Mouse (Mus musculus): ENCODE data around the gene Bhlhe40.

The Bhlhe40 gene

DNA sequence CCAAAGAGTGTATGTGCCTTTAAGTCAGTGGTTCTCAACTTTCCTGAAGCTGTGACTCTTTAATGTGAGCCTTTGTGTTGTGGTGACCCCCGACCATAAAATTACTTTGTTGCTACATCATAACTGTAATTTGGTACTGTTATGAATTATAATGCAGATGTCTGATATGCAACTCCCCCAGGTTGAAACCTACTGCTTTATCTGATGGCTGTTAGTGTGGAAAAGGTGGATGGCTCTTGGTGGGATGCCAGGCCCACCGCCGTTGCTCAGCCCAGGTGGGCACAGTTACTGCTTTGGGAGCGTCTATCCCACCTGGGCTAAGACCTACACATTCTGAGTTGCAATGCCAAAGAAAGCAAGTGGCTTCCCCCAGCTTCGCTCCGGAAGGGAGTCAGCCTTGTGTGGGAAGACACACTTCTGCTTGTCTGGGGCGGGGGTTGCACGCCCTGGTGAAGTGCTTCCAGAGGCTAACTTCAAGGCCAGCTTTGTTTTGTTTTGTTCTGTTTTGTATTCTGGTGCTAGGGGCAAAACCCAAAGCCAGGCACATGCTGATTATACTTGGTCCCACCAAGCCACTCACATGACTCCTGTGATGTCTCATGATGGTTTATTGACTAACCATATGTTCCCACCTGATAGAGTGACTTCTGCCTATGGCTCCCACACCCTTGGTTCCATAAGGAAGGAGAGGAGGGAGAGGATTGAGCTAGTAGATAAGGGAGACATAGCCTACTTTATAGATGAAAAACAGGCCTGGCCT is 34.7 kb downstream of the Bhlhe40 start:
- DNase-seq (ENCODE audit: low read depth, low spot score): no peak

DNA sequence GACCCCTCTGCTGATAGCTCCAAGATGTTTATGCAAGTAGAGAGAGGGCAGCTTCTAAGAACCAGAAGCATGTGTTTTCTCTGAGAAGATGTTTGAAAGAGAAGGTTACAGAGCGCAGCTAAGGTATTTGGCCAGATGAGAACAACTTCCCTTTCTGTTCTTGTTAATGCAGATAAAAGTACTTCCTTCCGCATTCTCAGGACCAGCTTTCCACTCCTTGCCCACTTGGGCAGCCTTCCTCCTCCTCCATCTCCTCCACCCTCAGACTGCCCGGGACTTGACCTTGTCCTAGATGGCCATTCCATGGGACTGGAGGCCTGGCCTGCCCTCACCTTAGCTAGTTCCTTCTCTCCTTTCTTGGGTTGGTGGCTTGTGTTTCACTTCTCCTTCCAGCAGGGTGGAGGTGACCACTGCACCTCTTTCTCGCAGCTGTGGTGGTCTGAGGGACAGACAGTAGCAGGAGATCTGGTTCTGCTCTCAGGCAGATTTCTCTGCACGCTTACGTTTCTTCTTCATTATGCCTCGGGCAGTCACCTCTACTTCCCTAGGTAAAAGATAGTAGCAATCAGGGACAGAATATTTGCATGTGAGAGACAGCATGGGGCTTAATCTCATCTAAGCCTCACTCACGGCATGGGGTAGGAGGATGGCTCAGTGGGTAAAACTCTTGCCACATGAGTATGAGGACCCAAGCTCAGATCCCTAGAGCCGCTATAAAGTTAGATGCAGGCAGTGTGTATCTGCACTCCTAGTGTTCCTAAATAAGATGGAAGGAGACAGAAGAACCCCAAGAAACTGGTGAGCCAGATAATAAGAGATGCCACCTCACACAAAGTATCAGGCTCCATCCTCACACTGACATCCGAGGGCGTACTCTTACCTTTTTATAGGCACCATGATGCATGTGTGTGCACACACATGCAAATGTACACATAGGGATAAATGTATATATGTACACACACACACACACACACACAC is 35.7 kb downstream of the Bhlhe40 start:
- DNase-seq (ENCODE audit: low read depth, low spot score): no peak

DNA sequence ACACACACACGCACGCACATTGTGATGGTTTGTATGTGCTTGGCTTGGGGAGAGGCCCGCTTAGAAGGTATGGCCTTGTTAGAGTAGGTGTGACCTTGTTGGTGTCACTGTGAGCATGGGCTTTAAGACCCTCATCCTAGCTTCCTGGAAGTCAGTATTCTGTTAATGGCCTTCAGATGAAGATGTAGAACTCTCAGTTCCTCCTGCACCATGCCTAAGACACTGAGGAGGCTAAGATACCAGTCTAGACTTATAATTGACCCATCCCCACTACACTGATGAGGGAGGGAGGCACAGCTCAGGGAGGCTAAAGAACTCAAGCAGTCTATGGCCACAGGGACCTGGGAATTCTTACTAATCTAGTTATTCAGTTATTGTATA is 36.4 kb downstream of the Bhlhe40 start:
- DNase-seq (ENCODE audit: low read depth, low spot score): no peak

DNA sequence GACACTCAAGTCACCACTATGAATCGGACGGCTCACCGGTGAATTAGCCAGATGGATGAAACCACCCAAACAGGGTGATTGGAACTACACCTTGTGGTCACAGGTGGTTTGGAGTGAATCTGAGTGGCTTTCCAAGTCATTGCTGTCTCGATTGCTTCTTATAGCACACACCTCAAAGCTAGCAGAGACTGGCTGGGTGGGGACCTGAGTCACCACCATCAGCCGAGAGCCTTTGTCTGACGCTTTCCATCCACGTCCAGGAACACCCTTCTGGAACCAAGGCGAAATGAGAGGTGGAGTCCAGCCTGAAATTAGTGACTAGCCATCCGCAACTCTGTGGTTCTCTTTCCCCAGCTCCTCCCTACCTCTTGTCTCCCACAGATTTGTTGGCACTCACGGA is 36.9 kb downstream of the Bhlhe40 start:
- DNase-seq (ENCODE audit: low read depth, low spot score): no peak

DNA sequence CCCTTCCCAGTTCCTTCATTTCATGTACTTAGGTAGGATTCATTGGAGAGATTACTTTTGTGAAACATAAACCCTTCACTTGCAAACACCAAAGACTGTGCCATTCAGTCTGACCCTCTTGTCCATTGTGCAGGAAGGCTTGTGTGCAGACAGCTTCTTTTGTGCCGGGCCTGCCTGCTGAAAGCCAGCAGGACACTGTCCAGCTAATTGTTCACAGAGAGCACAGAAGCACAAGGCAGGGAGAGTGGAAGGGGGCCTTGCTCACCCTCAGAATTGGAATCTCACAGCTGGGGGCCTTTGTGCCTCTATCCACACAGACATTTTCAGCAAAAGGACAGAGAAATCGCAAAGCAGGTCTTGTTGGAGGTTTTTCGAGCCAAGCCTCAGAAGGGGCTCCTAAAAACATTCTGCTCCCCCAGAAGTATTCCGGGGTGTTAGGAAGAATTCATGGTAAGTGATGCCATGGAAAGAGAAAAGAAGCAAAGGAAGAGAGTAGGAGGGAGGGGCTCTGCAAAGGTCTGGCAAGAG is 38.0 kb downstream of the Bhlhe40 start:
- DNase-seq (ENCODE audit: low read depth, low spot score): no peak

DNA sequence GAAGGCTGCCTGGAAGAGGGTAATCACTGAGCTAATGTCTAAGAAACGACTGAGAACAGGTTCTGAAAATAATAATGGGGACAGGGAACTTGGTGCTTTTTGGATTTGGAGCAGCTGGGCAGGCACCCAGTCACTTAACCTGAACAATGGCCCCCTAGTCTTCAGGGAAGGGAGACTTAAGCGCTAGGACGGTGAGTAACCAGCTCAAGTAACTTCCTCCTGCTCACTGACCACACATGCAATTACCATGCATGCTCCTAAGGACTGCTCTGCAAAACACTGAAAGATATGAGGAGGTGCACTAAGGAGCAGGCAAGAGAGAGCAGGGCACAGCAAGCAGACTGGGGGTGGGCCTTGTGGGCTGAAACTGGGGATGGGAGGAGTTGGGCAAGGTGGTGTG is 39.2 kb downstream of the Bhlhe40 start:
- no peak for DNase-seq (ENCODE audit: low read depth, low spot score)

DNA sequence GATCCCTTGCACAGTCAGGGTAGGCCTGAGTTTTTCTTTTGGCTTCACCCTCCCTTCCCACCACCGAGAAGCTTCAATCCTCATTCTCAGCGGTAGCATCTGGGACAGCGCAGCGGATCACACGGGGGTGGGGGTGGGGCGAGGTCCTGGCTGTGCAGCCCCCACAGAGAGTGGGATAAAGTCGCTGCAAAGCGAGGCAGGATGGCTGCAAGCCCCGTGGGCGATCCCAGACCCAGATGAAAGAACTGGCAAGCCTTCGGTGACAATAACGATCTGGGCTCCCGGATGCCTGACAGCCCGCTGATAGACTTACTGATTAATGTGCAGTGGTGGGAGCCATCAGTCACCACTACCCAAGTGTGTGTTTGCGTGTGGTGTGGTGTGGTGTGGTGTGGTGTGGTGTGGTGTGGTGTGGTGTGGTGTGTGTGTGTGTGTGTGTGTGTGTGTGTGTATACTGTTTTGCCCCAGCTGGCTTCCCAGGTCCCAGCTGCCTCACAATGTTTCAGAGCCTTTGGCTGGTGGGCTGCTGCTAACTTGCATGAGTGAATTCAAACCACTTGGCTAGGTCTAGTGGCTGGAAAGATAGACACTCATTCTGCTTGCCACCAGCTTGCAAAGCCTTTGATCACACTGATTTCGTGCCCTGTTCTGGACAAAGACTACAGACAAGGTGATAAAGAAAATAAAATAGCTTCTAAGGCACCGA is 40.4 kb downstream of the Bhlhe40 start:
- DNase-seq (ENCODE audit: low read depth, low spot score): no peak

DNA sequence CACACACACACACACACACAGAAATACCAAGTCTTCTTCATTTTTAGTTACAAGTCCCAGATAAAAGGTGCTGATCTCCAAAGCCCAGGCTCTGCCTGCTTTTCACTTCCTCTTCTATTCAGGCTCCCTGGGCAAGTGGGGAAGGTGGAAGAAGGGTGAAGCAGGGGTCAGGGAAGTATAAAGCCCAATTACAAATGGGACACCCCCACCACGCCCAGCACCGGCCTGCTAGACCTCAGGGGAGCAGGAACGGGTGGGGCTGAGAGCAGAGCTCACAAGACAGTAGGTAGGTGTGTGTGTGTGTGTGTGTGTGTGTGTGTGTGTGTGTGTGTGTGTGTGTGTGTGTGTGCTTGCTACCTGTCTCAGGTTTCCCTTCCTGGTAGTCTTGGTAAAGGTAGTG is 42.2 kb downstream of the Bhlhe40 start:
- DNase-seq (ENCODE audit: low read depth, low spot score): no peak

DNA sequence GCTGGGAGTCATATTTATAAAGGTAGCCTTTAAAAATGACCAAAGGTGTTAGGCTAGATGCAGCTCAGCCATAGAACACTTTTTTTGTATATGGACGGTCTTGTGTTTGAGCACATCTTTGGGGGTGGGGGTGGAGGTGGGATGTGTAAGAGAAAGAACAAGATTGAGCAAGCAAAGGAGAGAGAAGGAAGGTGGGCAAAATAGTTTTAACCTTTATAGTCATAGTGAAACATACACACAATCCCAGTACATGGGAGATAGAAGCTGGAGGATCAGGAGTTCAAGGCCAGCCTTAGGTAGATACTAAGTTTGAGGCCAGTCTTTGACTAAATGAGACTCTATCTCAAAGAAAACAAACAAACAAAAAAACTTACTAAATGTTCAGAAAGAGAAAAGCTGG is 42.7 kb downstream of the Bhlhe40 start:
- no peak for DNase-seq (ENCODE audit: low read depth, low spot score)

DNA sequence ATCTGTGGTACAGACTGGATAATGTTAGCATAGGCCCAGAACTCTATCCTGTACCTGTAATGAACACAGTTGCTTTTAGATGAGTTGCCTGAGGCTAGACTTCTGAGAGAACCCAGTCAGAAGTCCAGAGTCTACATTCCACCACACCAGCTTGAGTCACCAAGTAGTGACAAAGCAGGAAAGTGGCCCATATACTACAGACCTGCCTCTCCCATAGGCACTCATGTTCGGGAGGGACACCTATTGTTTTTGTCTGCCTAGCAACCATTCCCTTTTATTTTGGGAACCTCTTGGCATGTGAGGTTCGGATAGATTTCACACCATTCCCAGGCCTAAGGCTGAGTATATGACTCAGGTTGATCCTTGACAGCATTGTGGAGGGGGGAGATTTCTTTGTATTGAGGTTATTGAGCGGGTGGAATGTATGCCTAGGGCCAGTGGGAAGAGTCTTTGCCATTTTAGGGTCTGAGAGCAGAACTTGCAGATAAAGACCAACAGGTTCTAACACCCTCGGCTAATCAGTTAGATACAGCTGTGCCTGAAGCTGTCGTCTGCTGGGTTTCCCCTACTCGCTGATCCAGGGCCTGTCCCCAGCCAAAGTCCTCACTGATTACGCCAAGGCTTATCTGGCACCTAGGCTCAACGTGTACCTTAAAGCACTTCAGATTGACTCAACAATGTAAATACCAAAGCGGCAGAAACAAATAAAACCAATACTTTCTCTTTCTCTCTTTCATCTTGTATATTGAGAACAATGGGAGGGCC is 44.1 kb downstream of the Bhlhe40 start:
- no peak for DNase-seq (ENCODE audit: low read depth, low spot score)

DNA sequence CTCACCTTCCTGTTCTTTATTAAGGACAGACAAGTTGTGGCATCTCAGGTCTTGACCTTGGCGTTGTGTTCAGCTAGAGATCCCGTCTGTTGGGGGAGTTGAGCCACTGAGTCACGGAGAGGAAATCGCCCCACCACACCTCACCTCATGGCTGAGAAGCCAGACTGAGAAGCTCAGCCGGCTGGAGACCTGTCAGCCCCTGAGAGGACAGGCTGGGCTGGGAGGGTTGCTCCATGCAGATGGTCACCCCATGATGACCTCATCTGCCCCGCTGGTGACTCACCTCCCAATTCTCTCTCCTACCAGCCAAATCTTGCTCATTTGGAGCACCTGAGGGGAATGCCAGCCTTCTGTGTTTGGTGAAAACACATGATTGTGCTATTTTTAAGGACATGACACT is 45.5 kb downstream of the Bhlhe40 start:
- DNase-seq (ENCODE audit: low read depth, low spot score): no peak

DNA sequence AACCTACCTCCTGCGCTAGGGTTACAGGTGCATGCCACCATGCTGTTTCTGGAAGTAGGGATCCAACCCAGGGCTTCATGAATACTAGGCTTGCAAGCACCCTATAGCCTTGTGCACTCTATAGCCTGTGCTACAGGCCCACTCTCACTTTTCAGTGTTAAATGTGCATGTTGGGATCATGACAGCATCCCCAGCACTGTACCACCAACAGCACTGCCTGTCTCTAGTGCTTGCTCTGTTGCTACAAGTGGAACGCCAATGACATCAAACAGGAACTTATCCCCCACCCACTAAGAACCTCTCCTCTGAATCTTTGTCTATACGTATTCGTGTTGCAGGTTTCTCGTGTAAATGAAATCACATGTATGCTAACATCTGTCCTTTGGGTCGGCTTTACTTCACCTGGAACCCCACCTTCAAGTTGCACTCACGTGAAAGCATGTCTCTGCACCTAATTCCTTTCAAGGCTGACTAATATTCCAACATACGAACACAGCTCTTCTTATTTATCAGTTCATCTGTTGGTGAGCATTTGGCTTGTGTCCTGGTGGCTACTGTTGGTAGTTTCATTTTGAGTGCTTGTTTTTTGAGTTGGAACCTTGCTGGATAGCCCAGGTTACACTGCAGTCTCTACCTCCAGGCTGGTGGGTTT is 46.7 kb downstream of the Bhlhe40 start:
- no peak for DNase-seq (ENCODE audit: low read depth, low spot score)

DNA sequence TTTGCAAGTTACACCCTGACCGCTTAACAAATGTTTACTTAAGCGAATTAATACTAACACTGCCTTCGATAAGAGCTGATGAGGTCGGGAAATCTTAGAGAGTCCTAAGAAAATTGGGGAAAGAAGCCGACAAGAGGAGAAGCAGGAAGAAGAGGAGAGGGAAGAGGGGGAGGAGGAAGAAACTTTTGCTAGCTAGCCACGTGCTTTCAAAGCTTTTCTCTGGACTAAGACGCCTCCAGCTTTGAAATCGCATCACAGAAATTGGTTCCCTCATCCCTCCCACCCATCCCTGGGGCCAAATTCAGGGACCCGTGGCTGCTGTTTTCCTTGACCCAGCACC is 48.7 kb downstream of the Bhlhe40 start:
- DNase-seq (ENCODE audit: low read depth, low spot score): no peak

DNA sequence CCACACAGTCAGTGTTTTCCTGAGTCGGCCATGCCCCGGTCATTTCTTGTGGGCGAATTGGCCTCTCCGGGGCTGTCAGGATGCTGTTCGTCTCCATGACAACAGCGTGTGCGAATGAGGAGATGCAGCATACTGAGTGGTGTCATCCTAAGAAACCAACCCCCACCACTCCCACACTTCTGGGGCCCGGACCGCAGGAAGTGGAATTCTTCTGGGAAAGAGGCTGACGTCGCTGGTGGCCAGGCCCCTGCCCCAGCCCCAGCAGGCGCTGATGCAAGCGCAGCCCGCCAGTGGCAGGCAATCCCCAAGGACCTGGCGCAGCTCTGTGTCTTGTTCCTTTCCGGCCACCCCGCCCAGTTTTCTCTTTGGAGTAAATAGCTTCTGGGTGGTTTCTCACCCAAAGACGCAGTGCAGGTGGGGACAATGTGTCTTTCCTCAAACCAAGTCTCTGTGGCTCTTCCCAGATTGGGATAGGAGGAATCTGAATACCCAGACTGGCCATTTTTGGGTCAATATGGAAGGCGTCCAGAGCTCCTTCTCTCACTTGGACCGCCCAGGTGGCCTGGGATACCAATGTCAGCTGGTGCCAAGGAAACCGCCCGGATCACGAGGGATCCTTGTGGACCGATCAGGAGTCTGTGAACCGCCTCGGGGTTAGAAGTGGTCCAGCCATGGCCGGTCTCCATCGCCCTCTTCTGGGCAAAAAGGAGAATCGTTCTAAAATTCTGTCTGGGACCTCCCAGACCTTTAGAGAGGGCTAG is 49.2 kb downstream of the Bhlhe40 start:
- DNase-seq (ENCODE audit: low read depth, low spot score): no peak

DNA sequence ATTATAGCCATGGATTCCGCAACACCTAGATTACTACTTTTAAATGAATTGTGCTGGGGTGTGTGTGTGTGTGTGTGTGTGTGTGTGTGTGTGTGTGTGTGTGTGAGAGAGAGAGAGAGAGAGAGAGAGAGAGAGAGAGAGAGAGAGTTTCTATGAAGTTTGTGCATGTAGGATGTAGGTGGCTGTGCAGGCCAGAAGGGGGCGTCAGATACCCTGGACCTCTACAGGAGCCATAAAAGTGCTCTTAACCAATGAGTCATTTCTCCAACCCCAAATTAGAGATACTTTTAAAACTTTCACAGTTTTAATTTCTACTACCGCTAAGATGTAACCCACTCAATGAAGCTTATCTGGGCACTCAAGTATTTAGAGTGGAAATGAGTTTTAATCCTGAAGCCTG is 50.2 kb downstream of the Bhlhe40 start:
- DNase-seq (ENCODE audit: low read depth, low spot score): no peak

DNA sequence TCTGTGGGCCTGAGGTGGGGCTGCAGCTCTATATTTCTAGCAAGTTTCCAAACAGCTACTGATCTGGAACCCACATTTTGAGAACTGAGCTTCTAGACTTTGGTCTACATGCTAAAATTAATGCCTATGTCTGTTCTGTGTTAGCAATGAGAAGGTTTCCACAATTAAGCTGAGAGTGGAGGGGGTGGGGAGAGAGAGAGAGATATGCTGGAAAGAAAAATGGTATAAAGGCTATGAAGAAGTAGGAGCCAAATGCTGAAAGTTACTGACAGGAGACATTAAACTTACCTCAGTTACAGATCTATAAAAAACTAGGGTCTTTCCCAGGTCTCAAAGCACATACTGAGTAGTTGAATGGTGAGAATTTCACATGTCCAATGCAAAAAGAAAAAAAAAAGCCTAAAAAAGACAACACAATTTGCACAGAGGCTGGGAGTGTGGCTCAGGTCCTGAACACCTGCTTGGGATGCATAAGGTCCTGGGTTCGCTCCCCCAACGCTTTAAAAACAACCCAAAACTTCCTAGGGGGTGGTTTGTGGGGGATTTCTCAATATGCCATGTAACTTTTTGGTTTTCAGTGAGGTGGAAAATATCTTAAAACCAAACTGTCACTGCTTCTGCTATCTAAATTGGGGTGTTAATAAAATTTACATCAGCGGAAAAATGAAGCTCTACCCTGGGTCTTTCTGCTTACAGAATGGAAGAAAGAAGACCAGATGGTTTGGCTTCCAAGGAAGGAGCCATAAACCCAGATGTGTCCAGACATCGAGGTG is 50.9 kb downstream of the Bhlhe40 start:
- DNase-seq (ENCODE audit: low read depth, low spot score): no peak

DNA sequence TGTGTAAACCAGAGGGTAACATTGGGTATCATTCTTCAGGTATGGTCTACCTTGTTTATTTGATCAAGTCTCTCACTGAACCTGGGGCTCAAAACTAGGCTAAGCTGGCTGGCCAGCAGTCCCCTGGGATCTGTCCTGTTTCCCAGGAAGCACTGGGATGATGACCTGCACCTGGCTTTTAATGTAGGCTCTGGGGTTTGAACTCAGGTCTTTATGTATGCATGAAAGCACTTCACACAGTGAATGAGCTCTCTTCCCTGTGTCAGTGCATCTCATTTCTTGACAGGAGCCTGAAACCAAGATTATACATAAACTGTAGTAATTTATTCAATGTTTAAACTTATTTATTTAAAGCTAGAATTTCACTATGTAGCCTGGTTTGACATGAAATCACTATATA is 51.7 kb downstream of the Bhlhe40 start:
- no peak for DNase-seq (ENCODE audit: low read depth, low spot score)

DNA sequence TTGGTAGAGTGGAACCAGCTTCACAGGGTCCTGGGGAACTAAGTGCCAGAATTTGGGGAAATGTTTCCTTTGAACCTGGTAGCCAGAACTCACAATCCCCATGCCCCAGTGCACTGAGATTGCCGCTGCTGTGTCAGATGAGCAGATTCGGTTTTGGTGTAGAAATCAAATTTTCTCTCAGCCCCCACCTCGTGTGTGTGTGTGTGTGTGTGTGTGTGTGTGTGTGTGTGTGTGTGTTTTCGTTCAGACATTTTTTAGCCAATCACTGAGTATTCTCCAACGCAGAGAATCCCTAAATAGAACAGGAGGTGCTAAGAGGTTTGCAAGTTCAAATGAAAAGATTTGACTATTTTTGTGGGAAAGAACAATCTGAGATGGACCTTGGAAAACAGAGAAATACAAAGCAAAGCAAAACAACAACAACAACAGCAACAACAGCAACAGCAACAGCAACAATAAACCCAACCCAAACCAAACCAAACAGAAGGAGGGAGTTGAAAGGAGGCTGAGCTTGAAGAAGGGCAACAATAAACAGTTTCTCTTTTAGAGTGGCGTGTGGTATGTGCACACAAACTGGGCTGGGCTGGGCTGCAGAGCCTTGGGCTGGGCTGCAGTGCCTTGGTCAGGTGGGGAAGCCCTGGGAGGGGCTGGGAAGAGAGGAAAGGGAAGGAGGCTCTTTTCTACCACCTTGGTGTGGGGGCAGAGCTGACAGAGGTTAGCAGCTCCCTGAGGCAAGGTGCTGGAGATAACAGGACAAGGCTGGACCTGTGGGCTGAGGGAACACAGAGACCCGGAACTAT is 52.9 kb downstream of the Bhlhe40 start:
- DNase-seq (ENCODE audit: low read depth, low spot score): no peak

All from c-Kit-negative CD71-positive TER-119-positive erythroid progenitor cells, embryonic 14.5 days (primary cell).